Mouse (Mus musculus): Measurements from ENCODE around the gene Flot1.

Flot1 gene

GRCm38 (mm10) chr17:35810900-35811648 is 12.0 kb upstream of the Flot1 start:
- DNase-seq (ENCODE audit: low spot score in 2 of 2): no peak

DNA sequence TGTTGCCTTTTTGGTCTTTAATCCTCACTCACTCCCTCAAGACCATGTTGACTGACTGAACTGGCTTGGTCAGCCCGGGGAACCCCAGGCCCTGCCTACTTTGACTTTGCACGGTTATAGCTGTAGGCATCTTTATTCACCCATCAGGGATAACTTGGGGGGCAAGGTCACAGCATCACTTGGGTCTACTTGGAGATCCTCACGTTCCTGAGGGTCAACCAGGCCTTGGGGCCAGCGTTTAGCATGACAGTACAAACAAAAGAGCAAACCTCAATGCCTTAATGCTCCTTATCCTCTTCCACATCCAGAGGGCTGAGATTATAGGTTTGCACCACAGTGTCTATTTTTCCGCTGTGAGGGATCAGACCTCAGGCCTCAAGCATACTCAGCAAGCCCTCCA is 10.7 kb upstream of the Flot1 start:
- no peak for DNase-seq (ENCODE audit: low spot score in 2 of 2)

DNA sequence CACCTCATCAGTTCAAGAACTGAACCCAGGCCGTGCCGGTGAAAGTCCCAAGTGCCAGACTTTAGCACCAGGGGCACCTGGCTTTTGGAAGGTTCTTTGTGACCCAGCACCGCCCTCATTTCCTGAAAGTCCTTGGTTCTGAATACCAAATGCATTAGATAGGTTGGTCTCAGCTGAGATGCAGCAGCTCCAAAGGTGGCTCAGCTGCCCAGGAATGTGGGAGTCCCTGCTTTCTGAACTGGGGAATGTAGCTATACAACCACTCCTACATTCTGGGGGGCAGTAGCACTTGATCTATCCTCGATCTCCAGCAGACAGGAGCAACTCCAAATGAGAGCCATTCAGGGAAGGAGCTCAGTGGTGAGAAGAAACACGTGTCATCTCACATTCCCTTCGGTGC is 10.3 kb upstream of the Flot1 start:
- no peak for DNase-seq (ENCODE audit: low spot score in 2 of 2)

- peak in 1 of 2 experiments; percentile 42 for DNase-seq (ENCODE audit: low spot score in 2 of 2)
Measured at GRCm38 (mm10) chr17:35813245-35813647, 9.8 kb upstream of the Flot1 start.

DNA sequence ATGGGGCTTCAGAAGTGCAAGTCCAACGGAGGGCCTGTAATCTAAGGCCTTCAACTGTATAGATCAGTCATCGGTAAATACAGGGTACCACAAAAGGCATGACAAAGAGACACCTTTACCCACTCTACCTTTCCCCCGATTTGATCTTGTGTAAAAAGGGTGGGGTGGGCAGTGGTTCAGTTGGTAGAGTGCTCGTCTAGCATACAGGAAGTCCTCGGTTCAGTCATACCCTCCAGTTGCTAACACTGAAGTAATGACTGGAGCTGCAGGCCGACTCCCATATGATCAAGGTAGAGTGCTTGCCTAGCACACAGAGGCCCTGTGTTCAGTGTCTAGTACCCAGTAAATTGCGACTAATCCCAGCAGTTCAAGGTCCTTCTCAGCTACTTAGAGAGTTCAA is 9.4 kb upstream of the Flot1 start:
- DNase-seq (ENCODE audit: low spot score in 2 of 2): no peak

DNA sequence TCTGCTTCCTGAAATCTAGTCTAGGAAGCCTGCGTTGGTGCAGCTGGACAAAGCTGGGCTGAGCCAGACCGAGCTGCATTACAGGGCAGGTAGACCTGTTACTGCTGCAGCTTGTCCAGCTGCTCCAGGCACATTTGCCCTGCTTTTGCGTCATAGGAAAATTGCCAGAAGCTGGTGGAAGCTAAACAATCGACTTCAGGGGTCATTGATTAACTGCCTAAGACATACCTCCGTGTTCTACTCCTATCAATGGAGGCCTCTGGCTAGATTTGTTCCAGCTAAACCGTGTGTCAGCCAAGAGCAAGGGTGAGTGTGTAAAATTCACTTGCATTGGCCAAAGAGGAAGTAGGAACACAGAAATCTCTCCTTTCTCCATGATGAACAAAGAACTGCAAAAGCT is 8.4 kb upstream of the Flot1 start:
- no peak for DNase-seq (ENCODE audit: low spot score in 2 of 2)

DNA sequence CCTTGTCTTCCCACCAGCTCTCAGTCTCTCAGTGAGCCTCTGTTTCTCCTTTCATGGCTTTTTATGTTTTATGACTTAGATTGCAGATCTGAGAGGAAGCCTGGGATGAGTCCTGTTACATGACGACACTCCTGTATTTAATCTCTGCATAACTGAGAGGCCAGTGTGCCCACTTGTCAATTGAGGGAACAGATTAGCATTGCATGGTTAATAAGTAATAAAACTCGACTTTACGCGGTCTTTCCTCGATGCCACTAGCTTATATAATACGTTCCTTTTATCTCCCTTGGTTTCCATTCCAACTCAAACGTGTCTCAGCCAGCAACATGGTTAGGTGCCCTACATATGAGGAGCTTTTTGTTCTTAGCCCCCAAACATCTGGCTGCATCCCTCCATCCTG is 7.2 kb upstream of the Flot1 start:
- no peak for DNase-seq (ENCODE audit: low spot score in 2 of 2)

- no peak for DNase-seq (ENCODE audit: low spot score in 2 of 2)
Measured at GRCm38 (mm10) chr17:35816686-35817085, 6.3 kb upstream of the Flot1 start.

DNA sequence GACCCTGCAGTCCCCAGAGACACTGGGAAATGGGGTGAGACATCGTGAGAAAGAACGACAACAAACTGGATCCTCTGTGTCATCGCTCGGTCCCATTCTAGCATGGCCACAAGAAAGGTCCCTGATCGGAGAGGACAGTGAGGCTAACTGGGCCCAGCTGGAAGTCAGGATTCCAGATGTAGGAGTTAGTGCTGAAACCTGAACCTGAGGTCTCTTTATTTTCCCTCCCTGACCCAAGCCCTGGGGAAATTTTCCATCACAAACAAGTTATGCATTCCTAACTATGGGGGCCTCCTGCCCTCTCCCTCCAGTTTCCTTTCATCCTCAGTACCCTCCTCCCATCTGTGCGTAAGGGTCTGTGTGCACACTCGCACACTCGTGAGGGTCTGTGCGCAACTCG is 5.8 kb upstream of the Flot1 start:
- DNase-seq (ENCODE audit: low spot score in 2 of 2): no peak

- no peak for DNase-seq (ENCODE audit: low spot score in 2 of 2)
Measured at GRCm38 (mm10) chr17:35820111-35820510, 2.9 kb upstream of the Flot1 start.

- peak; percentile 67 for DNase-seq (ENCODE audit: low spot score in 2 of 2)
Measured at GRCm38 (mm10) chr17:35821439-35822430, 1.3 kb upstream of the Flot1 start, which contains the start of gene Ier3. Gene Ier3 (plus strand): TSS chr17:35821684.

GRCm38 (mm10) chr17:35822564-35822963 is 466 bp upstream of the Flot1 start:
- DNase-seq (ENCODE audit: low spot score in 2 of 2): no peak

DNA sequence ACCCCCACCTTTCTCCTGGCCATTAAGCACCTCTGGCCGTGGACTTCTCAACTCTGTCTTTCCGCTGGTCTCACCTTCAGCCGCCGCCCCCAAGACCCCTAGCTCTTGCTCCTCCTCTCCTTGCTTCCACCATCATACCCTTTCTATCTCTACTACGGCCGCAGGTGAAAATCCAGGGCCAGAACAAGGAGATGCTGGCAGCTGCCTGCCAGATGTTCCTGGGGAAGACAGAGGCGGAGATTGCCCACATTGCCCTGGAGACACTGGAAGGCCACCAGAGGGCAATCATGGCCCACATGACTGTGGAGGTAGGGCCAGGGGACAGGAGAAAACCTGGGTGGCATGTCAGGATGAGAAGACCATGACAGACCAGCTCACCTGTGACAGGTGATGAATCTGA is 1.4 kb downstream of the Flot1 start:
- DNase-seq (ENCODE audit: low spot score in 2 of 2): no peak

DNA sequence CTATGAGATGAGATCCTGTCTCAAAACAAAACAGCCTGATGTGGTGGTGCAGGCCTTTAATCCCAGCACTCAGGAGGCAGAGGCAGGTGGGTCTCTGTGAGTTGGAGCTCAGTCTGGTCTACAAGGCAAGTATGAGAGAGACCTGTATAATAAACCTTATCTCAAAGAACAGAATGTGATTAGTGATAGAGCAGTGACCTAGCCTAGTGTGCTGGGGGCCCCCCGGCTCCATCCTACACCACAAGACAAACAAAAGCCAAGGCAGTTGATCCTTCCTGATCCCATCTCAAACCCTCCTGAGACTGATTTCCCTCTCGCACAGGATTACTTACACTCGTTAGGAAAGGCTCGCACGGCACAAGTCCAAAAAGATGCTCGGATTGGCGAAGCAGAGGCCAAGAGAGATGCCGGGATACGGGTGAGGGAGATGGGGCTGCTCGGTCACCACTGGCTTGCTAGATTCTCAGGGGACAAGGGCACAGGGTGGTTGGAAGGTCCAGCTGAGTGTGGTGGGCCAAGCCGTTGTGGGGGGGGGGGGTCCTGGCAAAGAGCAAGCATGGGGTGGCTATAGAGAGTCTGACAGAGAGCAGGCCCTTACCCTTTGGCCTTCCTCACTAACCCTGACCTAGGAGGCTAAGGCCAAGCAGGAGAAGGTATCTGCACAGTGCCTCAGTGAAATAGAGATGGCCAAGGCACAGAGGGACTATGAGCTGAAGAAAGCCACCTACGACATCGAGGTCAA is 2.2 kb downstream of the Flot1 start:
- DNase-seq (ENCODE audit: low spot score in 2 of 2): no peak

- DNase-seq (ENCODE audit: low spot score in 2 of 2): peak; percentile 88 to 90
Measured at GRCm38 (mm10) chr17:35829737-35830136, 6.7 kb downstream of the Flot1 start.

GRCm38 (mm10) chr17:35832400-35833238 is 9.6 kb downstream of the Flot1 start:
- no peak for DNase-seq (ENCODE audit: low spot score in 2 of 2)

GRCm38 (mm10) chr17:35833239-35833751 is 10.3 kb downstream of the Flot1 start:
- DNase-seq (ENCODE audit: low spot score in 2 of 2): no peak

DNA sequence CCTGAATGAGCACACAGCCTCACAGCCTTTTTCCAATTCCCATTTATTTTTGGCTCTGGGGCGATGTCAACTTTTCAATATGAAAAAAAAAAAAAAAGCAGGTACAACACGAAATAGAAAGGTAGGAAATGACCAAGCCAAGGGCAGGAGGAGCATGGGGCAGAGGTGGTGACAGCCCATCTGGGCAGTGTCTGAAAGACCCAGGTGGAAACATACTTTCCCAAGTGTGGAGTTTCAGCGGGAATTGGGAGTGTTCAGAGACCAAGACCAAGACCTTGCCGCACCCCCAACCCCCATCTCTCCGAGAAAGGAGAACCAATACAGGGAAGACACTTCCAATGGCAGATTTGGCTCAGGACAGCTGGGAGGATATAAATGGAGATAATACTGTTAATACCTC is 10.9 kb downstream of the Flot1 start:
- no peak for DNase-seq (ENCODE audit: low spot score in 2 of 2)

- peak in 1 of 2 experiments; percentile 56 for DNase-seq (ENCODE audit: low spot score in 2 of 2)
Measured at GRCm38 (mm10) chr17:35834696-35835422, 11.8 kb downstream of the Flot1 start.
